Mouse (Mus musculus) ES-CJ7 (cell line): ENCODE results near the gene Repin1.
A peak's percentile ranks its signal among the peaks of the same experiment; 100 is the strongest.

Experiments
- DNase-seq: peaks from one replicate; pipeline ENCODE4 v3.0.0; 2011; ENCODE audit warnings: low read depth, low spot score

Repin1 gene

DNA sequence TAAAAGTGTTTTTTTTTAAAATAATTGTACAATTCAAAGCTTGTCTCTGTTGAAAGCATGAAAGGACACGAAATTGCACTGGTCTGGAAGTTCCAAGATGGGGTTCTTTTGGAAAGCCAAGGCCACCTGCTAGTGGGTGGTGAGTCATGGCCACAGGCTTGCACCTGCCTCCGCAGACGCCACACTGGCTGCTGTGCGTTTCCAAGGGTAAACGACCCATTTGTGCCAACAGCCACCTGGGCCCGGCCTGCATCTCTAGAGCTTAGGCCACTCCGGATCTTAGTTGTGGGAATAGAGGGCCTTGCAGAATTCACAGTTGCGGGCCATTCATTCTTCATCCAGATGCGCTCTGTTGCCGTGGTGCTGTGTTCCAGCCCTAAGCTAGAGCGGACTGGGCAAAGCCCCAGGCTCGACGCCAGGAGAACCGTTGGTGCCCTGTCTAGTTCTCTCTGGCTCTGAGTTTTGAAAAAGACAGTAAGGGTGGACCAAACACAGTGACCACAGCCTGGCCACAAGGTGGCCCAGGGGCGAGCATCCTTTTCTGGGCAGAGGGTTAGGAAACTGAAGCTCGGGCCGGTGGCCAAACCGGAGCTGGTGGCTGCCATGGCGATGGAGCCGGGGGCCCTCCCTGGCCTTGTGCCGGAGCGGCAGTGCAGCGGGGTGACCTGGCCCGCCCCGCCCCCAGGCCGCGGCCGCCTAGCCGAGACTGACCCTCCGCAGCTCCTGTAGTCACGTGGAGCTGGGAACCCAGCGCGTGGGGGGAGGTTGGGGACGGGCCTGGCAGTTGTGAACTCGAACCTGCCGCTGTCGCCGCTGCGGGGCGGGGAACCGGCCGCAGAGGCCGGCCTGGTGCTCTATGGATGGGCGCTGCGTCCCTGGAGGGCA, at the start of gene Repin1, which contains the start of gene Gm44965:
Gene Repin1 (plus strand): TSS at position 726 of the 885 bp plus-strand sequence.
Gene Gm44965 (plus strand): TSS at position 784 of the 885 bp plus-strand sequence.
- DNase-seq, result peak; percentile 78

DNA sequence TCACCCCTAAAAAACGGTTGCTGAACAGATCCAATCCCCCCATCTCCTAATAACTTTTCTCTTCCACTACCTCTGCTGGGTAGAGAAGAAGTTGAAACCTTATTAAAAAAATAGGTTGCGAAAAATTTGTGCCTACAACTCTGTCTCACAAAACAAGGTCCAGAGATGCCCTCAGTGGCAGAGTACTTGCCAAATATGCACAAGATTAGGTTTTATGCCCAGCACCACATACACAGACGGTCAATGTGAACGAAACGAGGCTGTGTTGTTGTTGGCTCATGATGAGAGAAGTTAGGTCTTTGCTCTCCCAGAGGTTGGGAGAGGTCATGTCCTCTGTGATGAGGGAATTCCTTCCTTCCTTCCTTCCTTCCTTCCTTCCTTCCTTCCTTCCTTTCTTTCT, 48.4 kb upstream of the Repin1 start:
- DNase-seq, result no peak

DNA sequence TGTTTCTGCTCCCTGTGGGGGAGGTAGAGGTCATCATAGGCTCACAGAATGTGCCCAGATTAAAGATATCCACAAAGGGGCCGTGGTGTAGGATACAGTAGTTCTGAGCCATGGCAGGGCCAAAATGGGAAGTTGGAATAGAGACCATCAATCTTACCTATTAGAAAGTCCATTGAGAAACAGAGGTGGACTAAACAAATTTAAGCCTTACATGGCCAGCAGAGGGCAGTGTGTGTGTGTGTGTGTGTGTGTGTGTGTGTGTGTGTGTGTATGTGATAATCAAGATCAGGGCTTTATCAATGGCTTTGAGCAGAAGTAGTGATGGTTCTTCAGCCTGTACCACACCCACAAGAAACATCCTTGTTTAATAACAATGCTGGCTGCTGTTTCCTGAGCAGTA, 47.4 kb upstream of the Repin1 start:
- DNase-seq, result peak; percentile 57

DNA sequence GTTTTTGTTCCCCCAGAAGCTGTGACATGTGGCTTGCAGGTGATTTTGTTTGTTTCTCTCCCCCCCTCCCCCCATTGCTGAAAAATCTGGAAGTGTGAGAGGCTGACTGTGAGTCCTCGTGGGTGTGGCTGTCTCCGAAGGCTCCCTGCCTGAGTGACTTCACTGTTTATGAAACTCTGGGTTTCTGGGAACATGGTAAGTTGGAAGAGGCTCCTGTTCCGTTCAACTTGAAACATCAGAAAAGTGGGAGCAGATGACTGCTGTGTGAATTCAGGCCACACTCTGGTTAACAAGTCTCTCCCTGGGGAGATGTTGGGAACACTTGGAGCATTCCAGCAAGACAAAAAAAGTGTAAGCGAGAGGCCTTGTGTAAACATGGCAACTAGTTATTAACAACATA, 46.8 kb upstream of the Repin1 start:
- no peak for DNase-seq

DNA sequence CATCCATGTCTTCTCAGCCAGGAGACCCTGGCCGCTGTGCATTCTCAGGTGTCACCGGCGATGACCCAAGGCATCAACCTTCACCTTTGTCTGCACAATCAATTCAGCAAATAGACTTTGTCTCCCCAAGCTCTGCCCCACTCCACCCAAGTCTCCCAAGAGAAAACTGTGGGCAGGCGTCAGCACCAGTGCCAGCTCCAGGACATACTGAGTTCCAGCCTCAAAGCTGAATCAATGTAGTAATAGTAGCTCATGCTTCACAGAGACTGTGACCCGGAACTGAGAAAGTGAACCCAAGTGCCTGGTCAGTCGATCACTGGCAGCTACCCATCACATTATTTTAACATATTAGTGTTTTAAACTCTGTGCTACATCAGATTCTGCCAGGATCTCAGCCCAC, 45.4 kb upstream of the Repin1 start:
- no peak for DNase-seq

DNA sequence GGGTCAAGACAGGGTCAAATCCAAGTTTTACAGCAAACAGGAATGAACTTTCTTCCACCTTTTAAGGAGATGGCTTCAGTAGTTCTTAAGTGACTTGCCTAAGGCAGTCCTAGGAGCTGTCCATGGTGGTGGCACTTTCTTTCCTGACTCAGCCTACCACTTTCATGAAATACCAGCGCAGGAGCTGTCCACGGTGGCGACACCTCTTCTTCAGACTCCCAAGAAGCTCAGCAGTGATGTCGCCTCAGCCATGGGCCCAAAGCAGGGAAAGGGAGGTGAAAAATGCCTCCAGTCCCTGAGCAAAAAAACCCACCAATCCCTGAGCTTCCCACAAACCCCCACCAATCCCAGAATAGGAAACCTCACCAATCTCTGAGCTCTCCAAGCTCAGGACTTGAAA, 40.8 kb upstream of the Repin1 start:
- peak; percentile 97 for DNase-seq

DNA sequence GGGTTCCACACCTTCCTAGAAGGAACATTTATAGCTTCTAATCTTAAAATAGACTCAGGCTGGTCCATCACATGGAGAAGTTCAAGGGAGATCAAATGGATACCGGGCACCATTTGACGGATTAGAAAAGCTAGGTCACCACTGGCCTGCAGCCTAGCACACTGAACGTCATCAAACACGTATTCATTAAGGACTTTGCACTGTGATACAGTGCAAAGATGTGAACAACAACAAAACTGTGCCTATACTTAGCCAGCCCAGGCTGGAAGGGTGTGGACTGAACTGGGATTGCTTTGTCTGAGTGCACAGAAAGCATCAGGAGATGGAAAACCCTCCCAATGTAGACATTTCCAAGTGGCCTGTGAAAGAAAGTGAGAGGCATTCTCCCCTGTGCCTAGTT, 39.9 kb upstream of the Repin1 start:
- no peak for DNase-seq

DNA sequence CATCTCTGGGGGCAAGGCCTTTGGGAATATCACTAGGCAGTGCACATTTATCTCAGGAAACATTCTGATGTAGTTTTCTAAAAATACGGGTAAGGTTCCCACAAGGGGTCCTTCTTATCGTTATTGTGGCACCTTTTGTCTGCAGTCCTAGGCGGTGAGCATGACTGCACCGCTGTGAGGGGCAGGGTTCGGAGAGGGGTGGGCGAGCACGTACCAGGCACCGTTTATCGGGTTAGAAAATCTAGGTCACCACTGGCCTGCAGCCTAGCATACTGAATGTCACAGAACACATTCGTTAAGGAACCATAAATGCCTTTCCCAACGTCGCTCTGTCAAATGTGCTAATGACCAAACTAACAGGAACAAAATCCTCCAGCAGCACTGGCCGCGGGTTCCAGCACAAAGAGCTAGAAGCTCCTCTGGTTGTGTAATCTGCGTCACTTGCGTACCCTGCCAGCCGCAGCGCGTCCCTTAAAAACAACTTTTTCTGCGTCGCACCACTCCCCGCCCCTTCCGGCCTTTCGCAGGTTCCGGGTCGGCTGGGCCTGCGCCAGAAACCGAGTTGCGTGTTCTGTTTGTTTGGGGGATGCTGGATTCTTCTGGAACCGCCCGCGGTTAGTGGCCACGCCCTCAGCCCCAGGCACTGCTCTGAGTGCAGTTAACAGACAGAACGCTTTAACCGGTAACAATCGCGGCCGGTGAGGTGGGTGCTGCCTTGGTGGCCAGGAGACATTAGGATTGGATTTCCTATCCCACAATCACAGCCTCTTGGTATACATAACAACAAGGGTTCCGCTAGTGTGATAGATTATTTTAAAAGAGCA, 39.2 kb upstream of the Repin1 start, which contains the start of gene Lrrc61:
Gene Lrrc61 (plus strand): TSS at position 517 of the 824 bp plus-strand sequence.
- DNase-seq, result peak; percentile 95

DNA sequence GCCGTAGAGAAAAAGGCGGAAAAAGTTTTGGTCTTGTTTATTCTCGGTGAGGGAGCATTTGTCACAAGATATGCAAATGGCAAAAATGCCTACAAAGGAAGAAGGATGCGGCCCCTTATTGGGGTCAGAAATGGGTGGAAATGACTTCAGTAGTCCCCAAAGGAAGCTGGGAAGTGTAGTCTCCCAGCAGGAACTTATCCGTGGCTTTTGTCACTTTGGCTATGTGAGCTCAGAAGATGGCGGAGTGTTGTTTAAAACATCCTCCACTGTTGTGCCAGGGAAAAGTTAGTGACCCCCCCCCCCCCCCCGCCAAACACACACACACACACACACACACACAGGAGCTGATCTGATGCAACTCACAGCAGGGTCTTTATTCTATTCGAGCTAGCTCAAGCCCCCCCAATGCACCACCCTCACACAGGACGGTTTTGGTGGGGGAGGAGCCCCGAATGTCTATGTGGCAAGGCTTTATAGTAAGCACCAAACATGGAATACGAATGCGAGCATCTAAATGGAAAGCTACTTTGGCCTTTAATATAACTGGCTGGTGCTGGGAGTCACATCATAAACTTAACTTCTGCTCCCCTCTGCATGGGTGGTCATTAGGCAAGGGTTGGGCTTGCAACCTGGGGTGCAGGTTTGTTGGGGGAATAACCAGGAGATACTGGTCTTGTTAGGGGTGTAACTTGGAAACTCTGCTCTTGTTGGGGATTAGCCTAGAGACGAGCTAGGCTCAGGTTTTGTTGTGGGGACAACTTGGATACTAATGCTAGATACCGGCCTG, 38.4 kb upstream of the Repin1 start:
- DNase-seq, result peak; percentile 79

DNA sequence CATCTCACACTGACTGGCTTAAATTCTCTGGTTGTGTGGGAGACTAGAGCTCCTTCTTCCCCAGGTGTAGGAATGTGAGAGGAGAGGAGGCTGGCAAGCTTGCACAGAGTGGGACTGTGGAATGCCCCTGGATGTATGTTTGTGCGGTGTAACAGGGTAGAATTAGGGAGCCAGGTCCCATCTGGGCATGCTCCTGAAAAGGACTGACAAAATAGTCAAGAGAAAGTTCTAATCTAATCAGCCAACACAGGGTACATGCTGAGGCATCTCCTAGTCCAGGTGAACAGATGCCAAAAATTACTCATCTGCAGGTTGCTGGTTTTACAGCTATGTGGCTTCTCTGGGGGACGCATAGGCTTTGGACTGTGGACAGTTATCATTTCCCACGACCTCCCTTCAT, 37.7 kb upstream of the Repin1 start:
- DNase-seq, result no peak

DNA sequence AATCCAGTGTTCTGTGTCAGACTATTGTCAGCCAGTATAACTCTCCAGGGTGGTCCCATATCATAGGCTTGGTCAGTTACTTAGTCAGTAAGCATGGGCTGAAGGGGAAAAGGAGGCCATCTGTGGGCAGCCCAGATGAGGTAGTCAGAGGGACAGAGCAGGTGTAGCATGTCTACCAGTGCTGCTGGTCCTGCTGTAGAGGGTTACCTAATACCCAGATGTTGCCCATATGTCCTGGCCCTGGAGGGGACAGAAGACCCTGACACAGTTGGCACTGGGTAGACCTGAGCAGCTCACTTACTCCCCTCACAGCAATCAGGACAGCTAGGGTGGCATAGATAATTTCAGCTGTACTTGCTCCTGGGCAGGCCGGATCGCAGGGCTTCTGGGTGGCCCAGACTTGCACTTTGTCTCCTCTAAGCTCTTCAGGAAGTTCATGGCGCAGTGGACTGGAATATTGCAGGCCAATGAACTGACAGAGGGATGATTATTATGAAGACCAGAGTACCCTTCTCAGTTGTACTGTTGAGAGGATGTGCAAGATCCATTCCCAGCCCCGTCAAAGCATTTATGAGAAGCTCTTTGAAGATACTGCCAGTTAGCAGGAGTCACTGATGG, 27.9 kb upstream of the Repin1 start:
- no peak for DNase-seq

DNA sequence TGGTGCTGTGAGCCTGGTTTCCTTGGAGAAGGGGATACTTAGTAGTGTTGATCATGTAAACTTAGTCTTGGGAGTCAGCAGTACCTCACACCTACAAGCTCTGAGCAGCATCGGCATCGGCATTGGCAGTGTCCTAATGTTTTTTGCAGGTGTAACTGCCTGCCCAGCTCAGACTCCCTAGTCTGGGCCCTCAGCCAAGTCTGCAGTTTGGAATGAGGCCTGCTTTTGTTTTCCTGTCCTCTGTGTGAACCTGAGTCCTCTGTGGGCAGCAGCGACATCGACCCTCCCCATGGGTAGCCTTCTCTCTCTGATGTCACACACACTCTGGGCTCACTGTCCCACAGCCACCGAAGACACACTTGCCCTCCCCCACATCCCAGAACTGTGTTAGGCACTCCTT, 27.4 kb upstream of the Repin1 start:
- no peak for DNase-seq

DNA sequence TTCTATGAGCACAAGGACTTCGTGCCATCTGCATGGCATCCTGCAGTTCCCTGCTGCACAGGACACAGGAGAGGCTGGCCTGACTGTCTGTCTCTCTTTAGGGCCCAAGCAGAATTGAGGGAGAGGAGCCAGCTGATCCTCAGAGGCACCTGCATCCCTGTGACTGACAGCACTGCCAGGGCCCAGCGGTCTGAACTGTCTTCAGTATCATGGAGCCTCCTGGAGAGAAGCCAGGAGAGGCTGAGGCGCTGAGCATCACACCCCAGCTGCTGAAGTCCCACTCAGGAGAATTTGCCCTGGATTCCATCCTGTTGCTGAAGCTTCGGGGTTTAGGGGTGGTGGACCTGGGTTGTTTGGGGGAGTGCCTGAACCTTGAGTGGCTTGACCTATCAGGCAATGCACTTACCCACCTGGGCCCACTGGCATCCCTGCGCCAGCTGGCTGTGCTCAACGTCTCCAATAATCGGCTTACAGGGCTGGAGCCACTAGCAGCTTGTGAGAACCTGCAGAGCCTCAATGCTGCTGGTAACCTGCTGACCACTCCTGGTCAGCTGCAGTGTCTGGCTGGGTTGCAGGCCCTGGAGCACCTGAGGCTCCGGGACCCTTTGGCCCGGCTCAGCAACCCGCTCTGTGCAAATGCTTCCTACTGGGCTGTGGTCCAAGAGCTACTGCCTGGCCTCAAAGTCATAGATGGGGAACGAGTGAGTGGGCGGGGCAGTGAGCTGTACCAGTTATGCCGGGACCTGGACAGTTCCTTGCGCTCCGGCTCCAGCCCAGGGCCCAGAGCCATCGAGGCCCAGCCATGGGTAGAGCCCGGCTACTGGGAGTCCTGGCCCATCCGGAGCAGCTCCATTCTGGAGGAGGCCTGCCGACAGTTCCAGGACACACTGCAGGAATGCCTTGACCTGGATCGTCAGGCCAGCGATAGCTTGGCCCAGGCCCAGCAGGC, 25.4 kb upstream of the Repin1 start:
- no peak for DNase-seq

DNA sequence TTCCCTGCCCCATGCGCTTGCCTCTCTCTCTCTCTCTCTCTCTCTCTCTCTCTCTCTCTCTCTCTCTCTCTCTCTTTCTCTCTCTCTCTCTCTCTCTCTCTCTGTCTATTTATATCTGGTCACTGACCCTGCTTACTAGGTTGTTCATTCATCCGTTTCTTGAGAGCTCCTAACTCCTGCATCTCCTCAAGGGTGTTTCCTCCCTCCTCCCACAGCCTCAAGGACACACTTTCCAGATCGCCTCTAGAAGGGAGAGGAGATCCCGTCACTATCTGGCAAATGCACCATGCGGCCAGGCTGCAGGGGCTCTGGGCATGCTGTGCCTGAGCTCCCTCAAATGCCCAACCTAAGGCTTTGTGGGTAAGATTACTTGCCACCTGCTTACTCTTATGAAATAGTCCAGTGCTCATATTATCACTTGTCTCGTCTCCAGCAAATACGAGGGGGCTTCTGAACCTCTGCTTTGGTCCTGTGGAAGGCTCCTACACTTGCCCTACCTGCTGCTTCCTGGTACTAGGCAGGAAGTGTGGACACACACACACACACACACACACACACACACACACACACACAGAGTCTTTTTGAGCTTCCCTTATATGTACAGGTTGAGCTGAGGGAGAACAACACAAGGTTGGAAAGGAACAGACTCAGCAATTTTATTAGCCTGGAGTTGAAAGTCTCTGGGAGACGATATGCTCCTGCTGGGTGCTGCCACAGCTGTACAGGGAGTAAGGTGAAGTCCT, 24.4 kb upstream of the Repin1 start:
- DNase-seq, result no peak

DNA sequence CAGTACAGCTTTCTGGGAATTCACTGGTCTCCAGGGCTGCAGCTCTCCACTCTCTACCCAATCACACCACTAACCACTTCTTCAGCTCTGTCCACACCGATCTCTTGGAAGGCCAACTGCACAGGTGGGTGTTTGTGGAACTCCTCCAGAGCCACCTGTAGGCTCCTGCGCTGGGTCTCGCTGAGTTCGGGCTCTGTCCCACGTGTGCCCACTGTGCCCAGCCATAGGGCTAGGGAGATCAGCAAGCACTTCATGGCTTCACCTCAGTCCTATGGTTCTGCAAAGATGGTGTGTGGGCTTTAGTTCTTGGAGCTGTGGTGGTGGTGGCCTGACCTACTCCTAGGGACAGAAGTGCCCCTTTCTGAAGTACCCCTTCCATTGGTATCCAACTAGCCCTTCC, 21.7 kb upstream of the Repin1 start:
- DNase-seq, result no peak

DNA sequence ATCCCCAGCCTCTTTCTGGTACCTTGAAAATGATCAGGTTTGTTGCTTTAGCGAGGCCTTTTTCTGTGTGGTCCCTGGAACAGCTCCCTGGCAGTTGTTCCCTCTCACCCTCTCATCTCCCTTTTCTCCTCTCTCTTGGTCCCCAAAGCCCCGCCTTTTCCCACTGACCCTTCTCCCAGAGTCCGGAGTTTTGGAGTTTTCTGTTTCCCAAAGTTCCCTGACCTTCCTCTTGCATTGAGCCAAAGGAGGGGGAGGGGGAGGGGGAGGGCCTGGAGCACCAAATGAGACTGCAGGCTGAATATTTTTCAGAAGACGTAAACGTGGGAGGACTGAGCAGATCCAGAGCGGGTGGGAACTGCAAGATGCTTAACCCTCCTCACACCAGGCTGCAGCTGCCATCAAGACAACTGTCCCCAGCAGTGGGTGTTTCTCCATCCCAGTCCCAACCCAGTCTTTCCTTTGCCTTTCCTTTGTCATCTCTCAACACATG, 21.1 kb upstream of the Repin1 start, which contains the start of gene Rarres2:
Gene Rarres2 (minus strand): TSS at position 218 of the 490 bp plus-strand sequence.
- no peak for DNase-seq

DNA sequence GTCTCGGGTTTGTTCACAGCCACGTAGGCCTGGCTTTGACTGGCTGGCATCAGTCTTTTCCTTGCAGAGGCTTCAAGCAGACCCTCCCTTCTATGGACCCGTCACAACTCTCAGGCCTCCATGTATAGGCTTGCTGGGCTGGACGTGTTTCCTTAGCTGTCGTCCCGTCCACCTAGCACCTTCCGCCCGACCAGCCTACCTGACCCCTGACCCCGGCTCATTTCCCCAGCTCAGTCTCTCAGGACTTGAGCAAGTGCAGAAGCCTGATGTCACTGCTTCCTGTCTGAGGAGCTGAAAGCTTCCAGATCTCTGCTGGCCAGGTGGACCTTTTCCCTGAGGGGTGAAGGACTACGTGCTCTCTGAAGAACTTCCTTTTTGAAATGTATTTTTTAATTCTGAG, 20.4 kb upstream of the Repin1 start:
- DNase-seq, result no peak

DNA sequence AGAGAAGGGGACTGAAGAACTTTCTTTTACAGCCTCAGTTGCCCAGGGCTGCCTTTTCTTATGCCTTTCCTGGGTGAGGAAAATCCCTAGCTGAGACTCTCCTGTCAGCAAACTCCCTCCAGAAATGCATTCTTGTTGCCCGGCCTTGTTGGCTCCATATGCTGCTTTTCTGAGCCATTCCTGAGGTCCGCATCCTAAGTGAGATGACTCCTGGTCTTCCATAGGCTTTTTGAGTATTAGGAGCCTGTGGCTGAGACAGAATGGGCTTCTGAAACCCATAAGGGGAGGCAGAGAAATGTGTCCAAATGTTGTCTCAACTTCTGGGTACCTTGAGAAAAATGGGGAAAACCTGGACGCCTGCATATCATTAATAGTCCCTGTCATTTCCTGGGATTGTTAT, 19.7 kb upstream of the Repin1 start:
- no peak for DNase-seq

DNA sequence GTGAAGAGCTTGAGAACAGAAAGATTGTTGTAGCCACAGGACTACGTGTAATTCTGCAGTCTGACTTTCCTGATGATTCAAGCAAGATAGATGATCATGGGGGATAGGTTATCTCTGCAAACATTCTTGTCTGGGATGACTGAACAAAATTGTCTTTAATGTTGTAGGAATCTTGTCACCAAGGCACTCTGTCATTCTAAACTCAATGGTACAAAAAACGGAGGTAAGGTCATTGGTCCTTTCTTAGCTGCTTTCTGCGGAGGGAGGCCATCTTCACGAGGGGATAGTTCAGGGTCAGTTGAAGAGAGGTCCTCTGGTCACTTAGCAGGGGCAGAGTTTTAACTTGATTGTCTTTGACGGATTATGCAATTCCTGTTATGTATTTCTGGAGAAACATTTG, 14.9 kb upstream of the Repin1 start:
- no peak for DNase-seq
